Mouse (Mus musculus): Measurements from ENCODE around the gene Usp39. TPM values are rescaled to one million over a fixed set of nuclear protein-coding genes. Genes with fewer than 3 reads are reported as not detected.

Gene Usp39
- polyA plus RNA-seq, 1 experiment from 2014 or later: 76.3 TPM

GRCm38 (mm10) chr6:72358086-72358764 lies 13.2 kb upstream of the Usp39 start:
- no peak overlapping the region for H3K9ac ChIP-seq (ENCODE audit: low read length)
- H3K4me1 ChIP-seq (ENCODE audit: control insufficient read depth, insufficient read depth, low read length): peaks cover 13% of the 10 kb centered on the region
- H3K4me2 ChIP-seq (ENCODE audit: low read length): no peak overlapping the region
- H3K36me3 ChIP-seq (ENCODE audit: control insufficient read depth, insufficient read depth, low read length): peaks cover 24% of the 10 kb centered on the region
- no peak for DNase-seq (ENCODE audit: low spot score)
- no peak overlapping the region for H3K27ac ChIP-seq (ENCODE audit: low read depth, low read length)
- no peaks in the 10 kb centered on the region for H3K27me3 ChIP-seq (replicated peaks; ENCODE audit: control insufficient read depth, insufficient read depth, low read length)
- H3K4me3 ChIP-seq (ENCODE audit: low read depth, low read length): no peak overlapping the region
- 95% methylated on average over 10 of the region's 10 CpGs for WGBS
- no peak for ATAC-seq
- no peaks in the 10 kb centered on the region for H3K9me3 ChIP-seq (replicated peaks; ENCODE audit: control insufficient read depth, low read length)

DNA sequence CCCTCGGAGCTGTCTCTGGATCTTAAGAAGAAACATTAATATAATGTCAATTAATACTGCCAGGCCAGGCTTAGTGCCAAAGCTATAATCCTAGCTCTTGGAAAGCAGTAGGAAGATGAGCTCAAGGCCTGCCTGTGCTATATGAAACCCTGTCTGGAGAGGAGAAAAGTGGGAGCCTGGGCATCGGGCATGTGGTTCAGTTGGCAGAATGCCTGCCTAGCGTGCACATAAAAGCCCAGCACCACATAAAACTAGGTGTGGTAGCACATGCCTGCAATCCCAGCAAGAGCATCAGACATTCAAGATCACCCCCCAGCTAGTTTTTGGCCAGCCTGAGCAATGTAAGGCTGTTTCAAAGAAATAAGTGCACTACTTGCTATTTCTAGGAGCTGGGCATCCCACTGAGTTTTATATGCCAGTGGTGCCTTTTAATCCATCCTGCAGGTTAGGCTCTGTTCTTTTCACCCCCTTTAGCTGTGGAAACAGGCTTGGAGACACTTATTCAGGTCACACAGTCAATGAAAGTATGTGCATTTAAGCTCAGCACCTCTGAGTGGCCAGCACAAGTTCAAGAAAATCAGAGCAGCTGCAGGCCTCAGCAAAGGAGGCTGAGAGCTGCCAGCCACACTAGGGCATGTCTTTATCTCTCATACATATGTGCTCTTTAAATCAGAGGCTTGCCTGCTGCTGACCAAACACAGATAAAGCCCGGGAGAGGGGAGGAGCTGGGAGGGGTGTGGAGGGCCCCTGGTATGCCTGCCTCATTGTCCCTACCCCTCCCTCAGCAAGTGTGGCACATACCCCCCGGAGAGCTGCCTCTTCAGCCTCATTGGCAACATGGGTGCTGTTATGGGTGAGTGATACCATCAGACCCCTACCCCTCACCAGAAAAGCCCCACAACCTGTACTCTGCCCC lies 12.4 kb upstream of the Usp39 start:
- peaks cover 24% of the 10 kb centered on the region for H3K36me3 ChIP-seq (ENCODE audit: control insufficient read depth, insufficient read depth, low read length)
- no peak overlapping the region for H3K9ac ChIP-seq (ENCODE audit: low read length)
- WGBS: 77% methylated on average over 5 of the region's 5 CpGs
- no peaks in the 10 kb centered on the region for H3K27me3 ChIP-seq (replicated peaks; ENCODE audit: control insufficient read depth, insufficient read depth, low read length)
- H3K27ac ChIP-seq (ENCODE audit: low read depth, low read length): 0 out of 2 replicates have a peak overlapping the region, but pooled peaks have one; percentile 9
- H3K9me3 ChIP-seq (replicated peaks; ENCODE audit: control insufficient read depth, low read length): no peaks in the 10 kb centered on the region
- DNase-seq (ENCODE audit: low spot score) (peak; percentile 32), ATAC-seq (no peak)
- peaks cover 13% of the 10 kb centered on the region for H3K4me1 ChIP-seq (ENCODE audit: control insufficient read depth, insufficient read depth, low read length)
- no peak overlapping the region for H3K4me3 ChIP-seq (ENCODE audit: low read depth, low read length)
- no peak overlapping the region for H3K4me2 ChIP-seq (ENCODE audit: low read length)

GRCm38 (mm10) chr6:72356001-72356532 lies 11.1 kb upstream of the Usp39 start:
- Histone ChIP-seq H3K4me1 (ENCODE audit: control insufficient read depth, insufficient read depth, low read length) (peaks cover 6% of the 10 kb centered on the region), H3K36me3 (ENCODE audit: control insufficient read depth, insufficient read depth, low read length) (peaks cover 27% of the 10 kb centered on the region), H3K9ac (ENCODE audit: low read length) (peak overlapping the region; percentile 78), H3K4me3 (ENCODE audit: low read depth, low read length) (peak overlapping the region; percentile 58), H3K27ac (ENCODE audit: low read depth, low read length) (no peak overlapping the region), H3K4me2 (ENCODE audit: low read length) (peak overlapping the region; percentile 96), H3K27me3 (replicated peaks; ENCODE audit: control insufficient read depth, insufficient read depth, low read length) (no peaks in the 10 kb centered on the region), H3K9me3 (replicated peaks; ENCODE audit: control insufficient read depth, low read length) (no peaks in the 10 kb centered on the region)
- DNase-seq (ENCODE audit: low spot score) (no peak), ATAC-seq (no peak)
- WGBS: 43% methylated on average over 6 of the region's 8 CpGs

DNA sequence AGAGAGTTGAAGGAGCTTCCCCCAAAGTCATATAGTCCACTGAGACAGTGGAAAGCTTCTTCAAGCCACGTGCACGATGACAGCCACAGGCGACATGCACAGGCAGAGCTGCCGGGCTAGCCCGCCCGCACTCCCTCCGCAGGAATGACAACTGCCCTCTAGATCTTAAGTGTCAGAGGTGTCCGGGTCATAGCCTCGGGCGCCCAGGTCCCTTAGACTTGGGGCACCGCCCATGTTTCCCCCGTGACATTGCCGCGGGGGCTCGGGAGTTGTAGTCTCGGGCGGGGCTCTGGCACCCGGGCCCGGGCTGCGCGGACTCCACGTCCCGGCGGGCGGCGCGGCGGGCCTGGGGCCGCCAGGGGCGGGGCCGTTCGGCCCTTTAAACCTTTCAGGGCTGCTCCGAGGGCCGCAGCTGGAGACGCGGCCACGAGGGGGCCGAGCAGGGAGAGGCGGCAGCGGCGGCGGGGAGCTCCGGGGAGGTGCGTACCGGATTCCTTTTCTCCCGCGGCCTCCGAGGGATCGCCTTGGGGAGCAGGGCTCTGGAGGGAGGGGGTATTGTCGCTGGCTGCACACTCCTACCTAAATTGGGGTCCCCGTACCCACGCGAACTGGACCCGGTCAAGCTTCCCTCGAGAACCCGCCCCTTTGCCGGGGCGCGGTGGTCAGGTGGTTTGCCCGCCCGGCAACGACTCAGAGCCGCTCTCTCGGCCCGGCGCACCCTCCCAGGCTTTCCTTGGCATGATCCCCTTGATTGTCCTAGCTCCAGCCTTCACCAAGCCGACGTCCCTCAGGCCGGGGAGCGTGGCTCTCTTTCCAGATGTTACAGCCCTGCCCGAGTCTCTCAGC lies 10.3 kb upstream of the Usp39 start, which contains the start of gene Tmem150a:
Tmem150a (plus strand) TSS at position 382 of the 846 bp plus-strand sequence.
- DNase-seq (ENCODE audit: low spot score) (peak; percentile 75), ATAC-seq (peak; percentile 89)
- H3K36me3 ChIP-seq (ENCODE audit: control insufficient read depth, insufficient read depth, low read length): peaks cover 31% of the 10 kb centered on the region
- H3K4me3 ChIP-seq (ENCODE audit: low read depth, low read length): peak within 1 kb of the TSS; percentile 58
- under 1% methylated on average over 71 of the region's 71 CpGs for WGBS
- H3K27ac ChIP-seq (ENCODE audit: low read depth, low read length): peak within 1 kb of the TSS; percentile 1; the same call in 1 of the 2 replicates
- peaks cover 6% of the 10 kb centered on the region; the same call in 1 of the 2 replicates for H3K4me1 ChIP-seq (ENCODE audit: control insufficient read depth, insufficient read depth, low read length)
- H3K9me3 ChIP-seq (replicated peaks; ENCODE audit: control insufficient read depth, low read length): no peaks in the 10 kb centered on the region
- peak within 1 kb of the TSS; percentile 78 for H3K9ac ChIP-seq (ENCODE audit: low read length)
- no peaks in the 10 kb centered on the region for H3K27me3 ChIP-seq (replicated peaks; ENCODE audit: control insufficient read depth, insufficient read depth, low read length)
- peak within 1 kb of the TSS; percentile 96 for H3K4me2 ChIP-seq (ENCODE audit: low read length)

- ATAC-seq (no peak), DNase-seq (ENCODE audit: low spot score) (no peak)
- Histone ChIP-seq H3K27me3 (replicated peaks; ENCODE audit: control insufficient read depth, insufficient read depth, low read length) (no peaks in the 10 kb centered on the region), H3K4me1 (ENCODE audit: control insufficient read depth, insufficient read depth, low read length) (peaks cover 6% of the 10 kb centered on the region; the same call in 1 of the 2 replicates), H3K9ac (ENCODE audit: low read length) (no peak overlapping the region), H3K27ac (ENCODE audit: low read depth, low read length) (no peak overlapping the region), H3K36me3 (ENCODE audit: control insufficient read depth, insufficient read depth, low read length) (peaks cover 33% of the 10 kb centered on the region), H3K4me2 (ENCODE audit: low read length) (no peak overlapping the region), H3K9me3 (replicated peaks; ENCODE audit: control insufficient read depth, low read length) (no peaks in the 10 kb centered on the region), H3K4me3 (ENCODE audit: low read depth, low read length) (no peak overlapping the region)
- WGBS: 64% methylated on average over 1 of the region's 1 CpGs
Observed at GRCm38 (mm10) chr6:72354025-72354424, 9.0 kb upstream of the Usp39 start.

GRCm38 (mm10) chr6:72352636-72353405 lies 7.8 kb upstream of the Usp39 start:
- peaks cover 30% of the 10 kb centered on the region for H3K36me3 ChIP-seq (ENCODE audit: control insufficient read depth, insufficient read depth, low read length)
- H3K4me1 ChIP-seq (ENCODE audit: control insufficient read depth, insufficient read depth, low read length): peaks cover 12% of the 10 kb centered on the region
- WGBS: 73% methylated on average over 5 of the region's 5 CpGs
- no peaks in the 10 kb centered on the region for H3K27me3 ChIP-seq (replicated peaks; ENCODE audit: control insufficient read depth, insufficient read depth, low read length)
- H3K27ac ChIP-seq (ENCODE audit: low read depth, low read length): no peak overlapping the region
- no peak overlapping the region for H3K4me2 ChIP-seq (ENCODE audit: low read length)
- no peak overlapping the region for H3K9ac ChIP-seq (ENCODE audit: low read length)
- no peaks in the 10 kb centered on the region for H3K9me3 ChIP-seq (replicated peaks; ENCODE audit: control insufficient read depth, low read length)
- DNase-seq (ENCODE audit: low spot score): peak; percentile 45
- H3K4me3 ChIP-seq (ENCODE audit: low read depth, low read length): no peak overlapping the region
- ATAC-seq: no peak

GRCm38 (mm10) chr6:72350214-72350613 lies 5.2 kb upstream of the Usp39 start:
- H3K27ac ChIP-seq (ENCODE audit: low read depth, low read length): no peak overlapping the region
- H3K4me2 ChIP-seq (ENCODE audit: low read length): no peak overlapping the region
- H3K9ac ChIP-seq (ENCODE audit: low read length): no peak overlapping the region
- DNase-seq (ENCODE audit: low spot score) (no peak), ATAC-seq (no peak)
- no peak overlapping the region for H3K4me3 ChIP-seq (ENCODE audit: low read depth, low read length)
- no peaks in the 10 kb centered on the region for H3K9me3 ChIP-seq (replicated peaks; ENCODE audit: control insufficient read depth, low read length)
- peaks cover 15% of the 10 kb centered on the region for H3K4me1 ChIP-seq (ENCODE audit: control insufficient read depth, insufficient read depth, low read length)
- 91% methylated on average over 2 of the region's 2 CpGs for WGBS
- H3K27me3 ChIP-seq (replicated peaks; ENCODE audit: control insufficient read depth, insufficient read depth, low read length): no peaks in the 10 kb centered on the region
- peaks cover 30% of the 10 kb centered on the region for H3K36me3 ChIP-seq (ENCODE audit: control insufficient read depth, insufficient read depth, low read length)

DNA sequence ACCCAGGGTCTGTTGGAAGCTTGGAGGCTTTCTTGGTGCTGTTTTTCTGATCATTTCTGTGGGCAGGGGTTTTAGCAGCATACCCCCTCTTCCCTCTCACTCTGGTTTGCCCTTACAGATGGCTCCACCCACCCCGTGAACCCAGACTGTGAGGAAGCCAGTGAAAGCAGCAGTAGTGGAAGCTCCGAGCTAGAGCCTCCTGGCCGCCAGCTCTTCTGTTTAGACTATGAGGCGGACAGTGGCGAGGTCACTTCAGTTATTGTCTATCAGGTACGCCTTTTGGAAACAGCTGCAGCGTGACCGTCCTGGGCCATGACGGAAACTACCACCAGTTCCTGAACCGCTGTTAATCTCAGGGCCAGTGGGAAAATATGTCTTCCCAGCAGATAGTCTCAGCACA lies 3.4 kb upstream of the Usp39 start:
- Histone ChIP-seq H3K27ac (ENCODE audit: low read depth, low read length) (no peak overlapping the region), H3K4me3 (ENCODE audit: low read depth, low read length) (no peak overlapping the region), H3K4me1 (ENCODE audit: control insufficient read depth, insufficient read depth, low read length) (peaks cover 18% of the 10 kb centered on the region), H3K9ac (ENCODE audit: low read length) (no peak overlapping the region; the same call in 1 of the 2 replicates), H3K4me2 (ENCODE audit: low read length) (peak overlapping the region; percentile 77), H3K9me3 (replicated peaks; ENCODE audit: control insufficient read depth, low read length) (no peaks in the 10 kb centered on the region), H3K36me3 (ENCODE audit: control insufficient read depth, insufficient read depth, low read length) (peaks cover 30% of the 10 kb centered on the region), H3K27me3 (replicated peaks; ENCODE audit: control insufficient read depth, insufficient read depth, low read length) (no peaks in the 10 kb centered on the region)
- no peak for DNase-seq (ENCODE audit: low spot score)
- WGBS: 81% methylated on average over 10 of the region's 10 CpGs
- ATAC-seq: no peak

All from forebrain, embryonic 14.5 days (tissue).